Mouse (Mus musculus) left cerebral cortex, adult 2 months (tissue): ENCODE measurements around the gene Ostm1. TPM values are rescaled to one million over a fixed set of nuclear protein-coding genes. Genes with fewer than 3 reads are reported as not detected.

Source experiments
- DNase-seq, 2 experiments: peaks; one replicate each; pipeline ENCODE4 v3.0.0; 2021 to 2022; ENCODE audit warnings: low spot score in 2 of 2, mixed read lengths in 1 of 2; ENCODE audit errors: extremely low spot score in 1 of 2
- H3K27ac ChIP-seq: fragments of 200-600 bp; 2 replicates; pipeline ENCODE4 v1.8.1; 2022
- H3K4me3 ChIP-seq: fragments of 200-600 bp; 2 replicates; pipeline ENCODE4 v1.8.1; 2022
- CTCF ChIP-seq: fragments of 200-600 bp; IDR thresholded peaks from 2 replicates; pipeline ENCODE4 v1.8.1; 2022; ENCODE audit warnings: antibody characterized with exemption, mild to moderate bottlenecking, moderate library complexity
- intact Hi-C: fragments of 180-260 bp; cut with DNase I; formaldehyde crosslinking; loops from one replicate; pipeline ENCODE4 v1.15.1; 2025
- long read RNA-seq, 2 experiments: library from polyadenylated mRNA; stranded (forward); transcript quantifications; one replicate each; pipeline ENCODE4 v2.0.0; 2021; ENCODE audit warnings: borderline mapping rate in 2 of 2
- total RNA-seq, 2 experiments: library from RNA; stranded (reverse); gene quantifications; 2 replicates each; pipeline ENCODE4 v1.2.3; 2021

Ostm1 gene
- total RNA-seq: 10 to 100 TPM; 47.0 to 52.3 TPM
- long read RNA-seq, experiment 1, transcript Ostm1-201 (6 exons, 3,006 nt): major isoform, 85 of 96 reads
- long read RNA-seq, experiment 1, partial matches to known transcripts: 5 of 96 reads
- long read RNA-seq, experiment 1, other reads (novel, unspliced or antisense): 3 of 96 reads
- long read RNA-seq, experiment 2, transcript Ostm1-201 (6 exons, 3,006 nt): major isoform, 69 of 74 reads
- long read RNA-seq, experiment 2, partial matches to known transcripts: 0 of 74 reads
- long read RNA-seq, experiment 2, other reads (novel, unspliced or antisense): 4 of 74 reads

- TF ChIP-seq CTCF: no peak; the same call in none of the 2 replicates
- peak; percentile 42 to 67 for DNase-seq
- intact Hi-C loops: loop anchor here (2.0 to 5.0 kb wide), 3 partner anchors 51 to 279 kb away; partner anchors contain the start of gene Scml4
- Histone ChIP-seq H3K27ac (peak within 1 kb of the TSS; percentile 53), H3K4me3 (peak within 1 kb of the TSS; percentile 47)
Observed at GRCm38 (mm10) chr10:42583157-42583872, at the start of gene Ostm1, which contains the start of gene Nr2e1. Gene Ostm1, plus strand, starts transcription at chr10:42583822. Gene Nr2e1, minus strand, starts transcription at chr10:42583632.

- no peak for TF ChIP-seq CTCF
- H3K27ac ChIP-seq: no peak overlapping the region
- no peak overlapping the region for H3K4me3 ChIP-seq
- intact Hi-C loops: no loop called here
- no peak for DNase-seq
Observed at GRCm38 (mm10) chr10:42533836-42534453, 49.7 kb upstream of the Ostm1 start.

GRCm38 (mm10) chr10:42537571-42538316 lies 45.9 kb upstream of the Ostm1 start:
- intact Hi-C loops: no loop called here
- DNase-seq: no peak
- no peak overlapping the region for H3K27ac ChIP-seq
- H3K4me3 ChIP-seq: no peak overlapping the region
- no peak for TF ChIP-seq CTCF

GRCm38 (mm10) chr10:42545707-42546503 lies 37.7 kb upstream of the Ostm1 start:
- Histone ChIP-seq H3K4me3 (no peak overlapping the region), H3K27ac (no peak overlapping the region)
- no peak for DNase-seq
- intact Hi-C loops: no loop called here
- no peak for TF ChIP-seq CTCF

- no peak for TF ChIP-seq CTCF
- H3K27ac ChIP-seq: no peak overlapping the region
- intact Hi-C loops: no loop called here
- H3K4me3 ChIP-seq: no peak overlapping the region
- no peak for DNase-seq
Observed at GRCm38 (mm10) chr10:42546507-42546906, 37.1 kb upstream of the Ostm1 start.

GRCm38 (mm10) chr10:42559581-42560200 lies 23.9 kb upstream of the Ostm1 start:
- H3K4me3 ChIP-seq: no peak overlapping the region
- intact Hi-C loops: no loop called here
- TF ChIP-seq CTCF: no peak
- no peak for DNase-seq
- no peak overlapping the region for H3K27ac ChIP-seq

GRCm38 (mm10) chr10:42562272-42562671 lies 21.4 kb upstream of the Ostm1 start:
- TF ChIP-seq CTCF: no peak
- intact Hi-C loops: no loop called here

GRCm38 (mm10) chr10:42572567-42572966 lies 11.1 kb upstream of the Ostm1 start:
- no peak for DNase-seq
- Histone ChIP-seq H3K27ac (no peak overlapping the region), H3K4me3 (peak overlapping the region; percentile 29)
- TF ChIP-seq CTCF: no peak
- intact Hi-C loops: no loop called here

More at GRCm38 (mm10) chr10:42562272-42562671, 21.4 kb upstream of the Ostm1 start:
- Histone ChIP-seq H3K27ac (no peak overlapping the region), H3K4me3 (no peak overlapping the region)
- DNase-seq: no peak

- Histone ChIP-seq H3K27ac (no peak overlapping the region), H3K4me3 (peak overlapping the region; percentile 29)
- intact Hi-C loops: no loop called here
- no peak for TF ChIP-seq CTCF
- no peak for DNase-seq
Observed at GRCm38 (mm10) chr10:42572971-42573370, 10.7 kb upstream of the Ostm1 start.

- H3K4me3 ChIP-seq: no peak overlapping the region
- no peak for DNase-seq
- TF ChIP-seq CTCF: no peak
- no peak overlapping the region for H3K27ac ChIP-seq
- intact Hi-C loops: no loop called here
Observed at GRCm38 (mm10) chr10:42574639-42575038, 9.0 kb upstream of the Ostm1 start.
